Mouse (Mus musculus): Measurements from ENCODE around the gene Cfap161.

- TF ChIP-seq POLR2A (IDR thresholded peaks at IDR 0.05; ENCODE audit: insufficient read length, low read depth) = no peak
- no peak for TF ChIP-seq CEBPB (IDR thresholded peaks at IDR 0.05; ENCODE audit: insufficient read depth, poor library complexity, severe bottlenecking)
- TF ChIP-seq MAX (IDR thresholded peaks at IDR 0.05; ENCODE audit: low read depth) = no peak
- TF ChIP-seq REST (IDR thresholded peaks at IDR 0.05; ENCODE audit: insufficient read depth, insufficient read length) = no peak
- no peak for TF ChIP-seq USF1 (IDR thresholded peaks at IDR 0.05; ENCODE audit: low read depth)
- no peak for TF ChIP-seq SRF (IDR thresholded peaks at IDR 0.05; ENCODE audit: control insufficient read depth, insufficient read length, low read depth)
- no peak for TF ChIP-seq POLR2AphosphoS2 (IDR thresholded peaks at IDR 0.05; ENCODE audit: insufficient read length, low read depth)
- TF ChIP-seq MYOD1 (IDR thresholded peaks at IDR 0.05; ENCODE audit: control insufficient read depth in 1 of 3, insufficient read length in 2 of 3, low read depth in 2 of 3) = no peak
- no peak for TF ChIP-seq E2F4 (IDR thresholded peaks at IDR 0.05; ENCODE audit: insufficient read depth)
- no peak for TF ChIP-seq TCF12 (IDR thresholded peaks at IDR 0.05; ENCODE audit: insufficient read depth, poor library complexity, severe bottlenecking)
- no peak for TF ChIP-seq TCF3 (IDR thresholded peaks at IDR 0.05; ENCODE audit: insufficient read length, low read depth)
Measured at GRCm38 (mm10) chr7:83744250-83744649, 50.4 kb downstream of the Cfap161 start.

All from myocyte (in vitro differentiated cells).